Mouse (Mus musculus) stomach, postnatal 0 days (tissue): ENCODE results near the gene Fas.

ENCODE experiments used
- CTCF ChIP-seq: IDR thresholded peaks from 2 replicates; pipeline ENCODE4 v1.5.1; 2016; ENCODE audit warnings: antibody characterized with exemption, low read depth, mild to moderate bottlenecking, moderate library complexity
- EP300 ChIP-seq: optimal IDR thresholded peaks from 2 replicates; pipeline ENCODE3; 2016; ENCODE audit warnings: antibody characterized with exemption

DNA sequence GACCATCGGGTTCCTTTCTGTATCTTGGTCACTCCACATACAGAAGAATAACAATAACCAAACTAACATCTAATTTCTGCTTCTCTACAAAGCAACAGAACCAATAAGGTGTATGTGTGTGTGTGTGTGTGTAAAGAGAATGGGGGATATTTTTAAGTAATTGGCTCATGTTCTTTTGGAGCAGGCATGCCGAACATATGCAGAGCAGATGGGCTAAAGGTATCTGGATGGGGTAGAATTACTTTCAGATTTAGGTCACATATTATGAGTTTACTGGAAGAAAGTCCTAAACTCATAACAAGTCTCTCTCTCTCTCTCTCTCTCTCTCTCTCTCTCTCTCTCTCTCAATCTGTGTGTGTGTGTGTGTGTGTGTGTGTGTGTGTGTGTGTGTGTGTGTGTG lies 54.2 kb downstream of the Fas start:
- TF ChIP-seq CTCF (no peak), EP300 (no peak)
